Mouse (Mus musculus): ENCODE data around the gene Ifit1bl1. TPM values are rescaled to one million over a fixed set of nuclear protein-coding genes. Genes with fewer than 3 reads are reported as not detected.

Ifit1bl1 gene
- total RNA-seq, 2 experiments from 2014 or later, result not detected

DNA sequence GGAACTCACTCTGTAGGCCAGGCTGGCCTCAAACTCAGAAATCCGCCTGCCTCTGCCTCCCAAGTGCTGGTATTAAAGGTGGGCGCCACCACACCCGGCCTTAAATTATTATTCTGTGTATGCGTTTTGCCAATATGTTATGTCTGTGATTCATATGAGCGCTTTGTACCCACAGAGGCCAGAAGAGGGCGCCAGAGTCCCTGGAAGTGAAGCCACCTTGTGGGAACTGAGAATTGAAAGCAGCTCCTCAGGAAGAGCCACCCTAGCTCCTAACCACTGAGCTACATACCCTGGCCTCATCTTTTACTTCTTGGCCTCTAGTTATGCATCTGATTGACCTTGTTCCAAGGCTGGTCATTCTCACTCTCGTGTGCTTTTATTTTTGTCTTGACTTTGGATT lies 53.8 kb downstream of the Ifit1bl1 start:
- intact Hi-C loops (cut with DNase I), result loop anchor here (2.0 to 10.0 kb wide), 4 partner anchors 89 to 377 kb away; partner anchors contain the start of gene Kif20b
- TF ChIP-seq CTCF (IDR thresholded peaks at IDR 0.05), result peak; percentile 85

DNA sequence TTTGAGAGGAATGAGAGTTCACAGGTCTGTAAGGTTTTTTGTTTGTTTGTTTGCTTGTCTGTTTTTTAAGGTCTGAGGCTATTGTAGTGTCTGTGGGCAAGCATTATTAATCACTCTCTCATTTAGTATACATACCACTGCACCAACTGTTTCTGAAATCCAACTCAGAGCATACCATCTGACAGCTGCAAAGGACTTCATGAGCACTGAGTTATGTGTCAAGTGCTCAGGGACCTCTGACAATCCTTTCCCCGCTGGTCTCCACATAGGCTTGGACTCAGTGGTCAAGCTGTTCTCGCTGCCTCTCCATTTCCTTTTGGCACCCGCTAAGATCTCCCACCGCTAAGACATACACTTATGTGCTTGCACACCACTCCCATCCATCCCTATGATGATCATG lies 55.5 kb downstream of the Ifit1bl1 start:
- intact Hi-C loops (cut with DNase I), result loop anchor here (2.0 to 10.0 kb wide), 3 partner anchors 117 to 379 kb away; partner anchors contain the start of gene Kif20b
- TF ChIP-seq CTCF (IDR thresholded peaks at IDR 0.05), result no peak
- Histone ChIP-seq H3K4me3 (no peak overlapping the region), H3K27ac (no peak overlapping the region)
- DNase-seq, result no peak

More for the DNA sequence above, 53.8 kb downstream of the Ifit1bl1 start:
- no peak overlapping the region for H3K27ac ChIP-seq
- peak; percentile 84 for DNase-seq
- H3K4me3 ChIP-seq, result no peak overlapping the region

Other genes with a start within 250 kb of the Ifit1bl1 start
- gene Ch25h, start 126.8 kb downstream of the Ifit1bl1 start, total RNA-seq (2021), result not detected
- 1 to 10 TPM; 5.1 to 7.9 TPM for gene Lipa, start 74.5 kb downstream of the Ifit1bl1 start, total RNA-seq (2021)
- gene Ifit2, start 51.3 kb downstream of the Ifit1bl1 start, total RNA-seq (2021), result 1 to 10 TPM in 1 of 2 experiments, under 1 TPM in 1; 0.99 to 1.3 TPM
- under 1 TPM; 0.64 to 0.86 TPM for gene Ifit3, start 18.4 kb downstream of the Ifit1bl1 start, total RNA-seq (2021)
- gene Ifit3b, start 6.0 kb upstream of the Ifit1bl1 start, total RNA-seq (2021), result under 1 TPM; 0.56 to 0.95 TPM
- under 1 TPM in 1 of 2 experiments, not detected in 1; 0.11 TPM for gene Ifit1bl2, start 38.8 kb upstream of the Ifit1bl1 start, total RNA-seq (2021)
- gene Ifit1, start 38.9 kb upstream of the Ifit1bl1 start, total RNA-seq (2021), result under 1 TPM; 0.33 to 0.47 TPM
- under 1 TPM; 0.38 to 0.47 TPM for gene Slc16a12, start 145.3 kb upstream of the Ifit1bl1 start, total RNA-seq (2021)

All from gastrocnemius, adult 2 months (tissue).